Mouse (Mus musculus) adrenal gland, adult 8-10 months (tissue): Measurements from ENCODE around the gene Tfap2a. TPM values are rescaled to one million over a fixed set of nuclear protein-coding genes. Genes with fewer than 3 reads are reported as not detected.
A peak's percentile ranks its signal among the peaks of the same experiment; 100 is the strongest.

Experiments used
- DNase-seq: peaks from one replicate; pipeline ENCODE4 v3.0.0; 2022
- total RNA-seq, 4 experiments: library from RNA; stranded (reverse); gene quantifications; 2 replicates each; pipeline ENCODE4 v1.2.4; 2022

Gene Tfap2a
- total RNA-seq, 4 experiments from 2014 or later, result 0.14 to 0.41 (median 0.26) TPM

DNA sequence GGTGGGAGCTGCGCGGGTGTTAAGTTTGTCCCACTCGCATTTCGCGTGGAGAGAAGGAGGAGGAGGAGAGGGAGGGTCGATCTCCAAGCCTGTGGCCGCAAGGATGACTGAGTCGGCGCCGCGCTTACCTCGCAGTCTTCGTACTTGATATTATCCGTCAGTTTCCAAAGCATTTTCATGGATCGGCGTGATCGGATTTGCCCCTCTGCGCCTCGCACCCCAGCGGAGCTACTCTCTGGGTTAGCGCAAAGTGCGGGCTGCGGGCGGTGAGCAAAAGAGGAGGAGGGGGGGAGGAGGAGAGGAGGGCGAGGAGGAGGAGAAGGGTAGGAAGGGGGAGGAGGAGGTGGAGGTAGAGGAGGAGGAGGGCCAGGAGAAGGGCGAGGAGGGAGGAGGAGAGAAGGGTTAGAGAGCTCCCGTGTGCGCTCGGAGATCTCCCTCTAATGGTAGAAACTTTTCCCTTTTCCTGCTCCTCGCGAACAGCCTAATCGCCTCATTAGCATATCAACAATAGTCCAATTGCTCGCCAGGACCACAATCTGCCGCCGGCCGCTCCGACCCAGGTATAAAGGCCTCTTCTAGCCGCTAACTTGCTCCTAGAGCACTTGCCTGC lies 4.5 kb downstream of the Tfap2a start:
- DNase-seq, result no peak

DNA sequence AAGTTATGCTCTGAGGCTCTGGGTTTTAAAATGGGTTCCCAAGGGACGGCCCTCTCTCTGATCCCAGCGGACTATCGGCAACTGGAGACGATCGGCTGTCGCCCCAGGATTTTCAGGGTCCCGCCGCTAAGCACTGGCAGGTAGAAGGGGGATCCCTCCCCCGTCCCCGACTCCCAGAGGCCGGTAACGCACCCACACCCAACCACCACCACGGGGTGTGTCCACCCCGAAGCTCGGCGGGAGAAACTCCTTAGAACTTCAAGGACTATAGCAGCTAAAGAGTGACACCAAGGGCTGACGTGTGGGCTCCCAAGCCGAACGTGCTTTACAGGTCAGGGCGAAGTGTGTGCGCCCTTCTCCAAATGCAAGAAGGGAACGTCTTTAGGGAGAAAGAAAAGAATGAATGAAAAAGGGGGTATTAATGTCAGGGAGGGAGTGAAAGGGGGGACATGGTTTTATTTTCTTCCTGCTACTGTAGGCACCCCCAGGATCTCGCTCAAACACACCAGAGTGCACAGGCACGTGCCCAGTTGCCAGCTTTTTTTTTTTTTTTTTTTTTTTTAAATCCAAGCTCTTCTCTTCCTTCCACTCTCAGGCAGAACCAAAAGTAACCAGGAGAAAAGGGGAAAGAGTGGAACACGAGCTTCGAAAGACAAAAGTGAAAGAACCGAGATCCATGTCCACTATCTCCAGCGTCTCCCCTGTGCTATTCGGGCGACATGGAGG lies 5.2 kb downstream of the Tfap2a start:
- no peak for DNase-seq

DNA sequence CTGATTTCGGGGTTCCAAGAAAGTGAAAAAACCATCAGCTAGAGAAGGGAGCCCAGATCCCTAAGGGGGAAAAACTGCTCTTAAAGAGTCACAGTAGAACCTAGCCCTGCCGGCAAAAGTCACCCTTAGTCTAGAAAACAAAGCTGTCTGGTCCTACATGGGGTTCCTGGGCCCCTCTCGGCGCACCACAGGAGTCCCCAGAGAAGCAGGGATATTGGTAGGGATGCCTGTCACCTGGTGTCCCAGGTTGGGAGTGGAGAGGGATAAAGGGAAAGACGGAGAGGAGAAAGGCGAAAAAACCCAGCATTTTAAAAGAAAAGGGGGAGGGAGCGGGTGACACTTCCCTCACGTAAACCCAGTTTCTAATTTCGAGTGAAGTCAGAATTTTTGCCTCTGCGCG lies 6.1 kb downstream of the Tfap2a start:
- DNase-seq, result no peak

DNA sequence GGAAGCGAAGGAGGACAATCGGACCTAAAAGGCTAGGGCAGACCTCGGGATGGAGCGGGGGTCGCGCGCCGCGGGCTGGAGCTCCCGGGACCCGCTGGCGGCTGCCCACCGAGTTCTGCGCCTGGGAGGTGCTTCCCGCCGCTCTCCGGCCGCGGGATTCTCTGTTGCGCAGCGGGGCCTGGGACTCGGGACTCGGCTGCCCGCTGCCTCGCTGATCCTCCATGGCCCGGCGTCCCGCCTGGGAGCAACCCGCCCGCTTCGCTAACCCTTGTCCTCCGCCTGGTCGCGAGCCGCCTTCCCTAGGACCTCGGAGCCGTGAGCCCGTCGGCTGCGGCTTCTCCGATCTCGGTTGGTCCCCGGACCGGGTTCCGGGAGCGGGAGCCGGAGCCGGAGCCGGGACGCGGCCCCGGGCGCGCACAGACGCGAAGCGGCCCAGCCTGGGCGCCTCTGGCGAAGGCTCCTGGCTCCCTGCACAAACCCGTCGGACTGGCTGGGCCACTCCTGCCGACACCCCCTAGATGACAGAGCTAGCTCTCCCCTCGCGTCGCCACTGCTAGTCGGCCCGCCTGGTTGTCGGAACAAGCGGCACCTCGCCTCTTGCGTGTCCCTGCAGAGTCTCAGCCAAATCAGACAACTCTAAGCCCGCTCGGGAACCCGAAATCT lies 6.9 kb downstream of the Tfap2a start:
- no peak for DNase-seq

DNA sequence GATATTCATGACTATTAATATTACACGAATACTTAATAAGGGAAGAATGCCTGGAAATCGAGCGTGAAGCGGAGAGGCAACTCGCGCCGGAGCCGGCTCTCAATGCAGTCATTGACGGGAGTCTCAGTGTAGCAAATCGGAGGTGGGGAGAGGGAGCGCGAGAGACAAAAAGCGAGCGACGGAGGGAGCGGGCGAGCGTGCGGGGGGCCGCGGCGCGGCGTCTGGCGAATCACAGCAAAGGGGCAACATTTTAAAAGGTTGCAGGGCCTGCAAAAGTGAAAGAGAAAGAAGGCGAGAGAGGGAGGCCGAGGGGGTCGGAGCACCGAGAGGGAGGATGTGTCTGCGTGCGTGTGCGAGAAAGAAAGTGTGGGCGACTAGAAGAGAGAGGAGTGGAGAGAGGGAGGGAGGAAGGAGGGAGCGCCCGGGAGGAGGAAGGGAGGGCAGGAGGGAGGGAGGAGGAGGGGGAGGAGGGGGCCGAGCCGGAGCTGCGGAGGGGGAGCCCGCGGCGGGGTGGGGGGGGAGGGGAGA lies 7.5 kb downstream of the Tfap2a start:
- no peak for DNase-seq

DNA sequence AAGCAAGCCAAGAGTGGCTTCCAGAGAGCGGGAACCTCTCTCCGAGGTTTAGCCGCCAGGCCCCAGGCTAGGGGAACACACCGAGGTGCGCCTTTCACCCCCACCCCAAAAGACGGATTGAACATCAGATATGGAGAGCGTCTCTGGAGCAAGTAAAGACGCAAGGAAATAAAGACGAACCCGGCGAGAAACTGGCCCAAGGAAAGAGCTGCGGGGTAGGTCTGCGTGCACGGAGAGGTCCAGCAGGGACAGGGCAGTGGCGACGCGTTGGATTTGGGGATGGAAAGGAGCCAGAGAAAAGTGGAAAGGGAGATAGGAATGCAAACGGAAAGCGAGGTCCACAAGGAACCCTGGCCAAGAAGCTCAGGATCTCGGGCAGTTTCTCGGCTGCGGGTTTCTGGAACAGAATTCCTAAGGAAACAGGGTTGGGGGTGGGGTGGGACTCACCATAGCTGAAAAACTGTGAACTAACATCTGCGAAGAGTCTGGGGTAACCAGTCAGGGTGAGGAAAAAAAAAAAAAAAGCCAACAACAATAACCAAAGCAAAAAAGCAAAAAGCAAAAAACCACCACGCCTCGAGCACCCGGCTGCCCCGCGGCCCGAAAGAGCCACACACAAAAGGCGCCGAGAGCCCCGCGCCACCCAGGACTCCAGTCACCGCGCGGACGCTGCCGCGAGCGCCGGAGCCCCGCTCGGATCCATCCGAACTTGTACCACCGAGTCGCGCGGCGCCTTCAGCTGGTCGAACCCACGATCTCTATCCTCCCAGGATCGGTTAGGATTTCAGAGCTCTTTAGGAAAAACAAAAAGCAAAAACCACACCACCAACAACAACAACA lies 8.4 kb downstream of the Tfap2a start:
- DNase-seq, result no peak

DNA sequence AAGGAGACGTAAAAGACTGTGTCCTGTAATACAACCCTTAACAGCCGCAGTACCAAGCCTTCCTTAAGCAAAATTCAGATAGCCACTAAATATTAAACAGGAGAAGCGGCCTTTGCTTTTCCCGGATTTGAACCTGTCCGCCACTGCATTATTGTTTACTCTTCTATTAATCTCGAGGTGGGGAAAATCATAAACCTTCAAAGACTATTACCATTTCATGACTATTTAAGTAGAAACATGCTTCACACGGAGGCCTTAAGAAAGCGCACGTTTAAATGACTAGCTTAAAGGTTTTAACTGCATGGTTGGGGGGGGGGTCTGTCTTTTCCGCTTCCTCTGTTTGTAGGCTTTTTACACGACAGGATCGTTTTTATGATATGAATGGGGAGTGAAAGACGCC lies 9.1 kb downstream of the Tfap2a start:
- no peak for DNase-seq

DNA sequence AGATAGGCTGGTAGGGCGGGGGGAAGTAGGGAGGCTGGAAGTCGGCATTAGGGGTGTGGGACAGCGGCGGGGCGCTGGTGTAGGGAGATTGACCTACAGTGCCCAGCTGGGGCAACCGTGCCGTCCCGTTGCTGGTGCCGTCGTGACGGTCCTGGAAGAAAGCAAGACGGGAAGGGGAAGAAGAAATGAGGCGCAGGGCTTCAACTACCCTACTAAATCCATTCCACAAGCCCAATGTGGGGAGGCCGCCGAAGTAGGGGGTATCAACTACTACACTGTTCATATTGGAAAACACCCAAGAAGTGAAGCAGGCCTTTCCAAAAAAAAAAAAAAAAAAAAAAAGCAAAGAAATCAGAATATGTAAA lies 9.6 kb downstream of the Tfap2a start:
- DNase-seq, result no peak

DNA sequence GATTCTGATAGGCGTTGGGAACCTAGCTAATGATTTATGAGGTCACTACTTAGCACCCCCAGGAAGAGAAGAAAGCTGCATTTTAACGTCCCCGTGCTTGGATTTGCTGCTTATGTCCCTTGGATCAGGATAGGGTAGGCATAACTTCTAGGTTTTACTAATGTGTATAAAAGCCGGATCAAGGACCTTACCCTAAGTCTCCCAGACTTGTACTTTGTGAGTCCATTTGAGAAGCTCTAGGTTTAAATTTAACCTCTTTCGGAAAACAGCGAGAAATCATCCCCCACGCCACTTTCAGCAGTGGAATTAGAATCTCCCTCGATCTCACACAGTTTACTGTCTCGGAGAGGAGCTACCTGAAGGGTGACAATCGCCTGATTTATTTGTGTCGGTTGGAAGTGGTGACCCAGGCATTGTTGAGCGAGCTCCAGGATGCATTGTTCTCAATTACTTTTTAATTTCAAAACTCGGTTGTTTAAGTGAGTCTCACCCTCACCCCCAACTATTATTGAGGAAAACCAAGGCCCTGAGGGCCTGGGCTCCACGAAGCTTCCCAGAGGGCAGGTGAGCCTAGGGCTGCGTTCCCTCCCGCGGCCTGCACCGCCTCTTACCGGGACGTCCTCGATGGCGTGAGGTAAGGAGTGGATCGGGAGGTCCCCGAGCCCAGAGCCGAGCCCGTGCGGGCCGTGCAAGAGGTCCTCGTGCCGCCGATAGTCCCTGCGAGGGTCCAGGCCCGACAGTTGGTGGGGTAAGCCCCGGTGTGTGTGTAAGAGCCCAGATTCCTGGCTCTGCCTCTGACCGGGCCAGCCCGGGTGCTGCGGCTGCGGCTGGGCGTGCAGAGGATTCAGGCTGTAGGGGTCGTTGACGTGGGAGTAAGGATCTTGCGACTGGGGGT lies 10.2 kb downstream of the Tfap2a start:
- DNase-seq, result no peak

DNA sequence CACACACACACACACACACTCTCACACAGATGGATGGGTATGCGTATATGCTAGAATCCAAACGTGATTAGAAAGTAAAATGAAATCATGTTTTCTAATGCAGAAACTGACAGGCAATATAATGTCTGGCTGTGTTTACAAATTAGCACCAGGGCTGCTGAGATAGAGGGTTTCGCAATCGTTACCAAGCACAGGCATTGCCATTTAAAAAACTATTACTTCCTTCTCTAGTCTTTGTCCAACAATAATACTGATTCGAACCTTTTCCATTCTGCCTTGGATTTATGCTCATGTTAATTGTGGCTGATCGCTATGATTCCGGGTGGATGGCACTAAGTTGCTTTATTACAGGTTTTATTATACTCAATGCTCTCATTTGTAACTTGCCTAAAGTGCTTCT lies 12.3 kb downstream of the Tfap2a start:
- DNase-seq, result no peak

DNA sequence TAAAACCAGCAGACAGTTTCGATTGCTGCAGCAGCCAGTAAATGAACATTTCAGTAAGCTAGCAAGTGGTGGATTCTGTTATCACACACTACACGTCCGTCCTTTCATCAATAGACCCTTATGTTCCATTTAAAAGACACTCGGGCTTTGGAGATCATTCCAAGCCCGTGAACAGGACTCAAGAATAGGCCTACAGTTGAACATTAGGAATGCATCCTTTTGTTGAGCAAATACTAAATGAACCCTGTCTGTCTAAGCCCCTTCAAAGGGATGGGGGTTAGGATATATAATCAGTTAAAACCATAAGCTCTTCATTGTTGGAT lies 14.6 kb downstream of the Tfap2a start:
- DNase-seq, result no peak

DNA sequence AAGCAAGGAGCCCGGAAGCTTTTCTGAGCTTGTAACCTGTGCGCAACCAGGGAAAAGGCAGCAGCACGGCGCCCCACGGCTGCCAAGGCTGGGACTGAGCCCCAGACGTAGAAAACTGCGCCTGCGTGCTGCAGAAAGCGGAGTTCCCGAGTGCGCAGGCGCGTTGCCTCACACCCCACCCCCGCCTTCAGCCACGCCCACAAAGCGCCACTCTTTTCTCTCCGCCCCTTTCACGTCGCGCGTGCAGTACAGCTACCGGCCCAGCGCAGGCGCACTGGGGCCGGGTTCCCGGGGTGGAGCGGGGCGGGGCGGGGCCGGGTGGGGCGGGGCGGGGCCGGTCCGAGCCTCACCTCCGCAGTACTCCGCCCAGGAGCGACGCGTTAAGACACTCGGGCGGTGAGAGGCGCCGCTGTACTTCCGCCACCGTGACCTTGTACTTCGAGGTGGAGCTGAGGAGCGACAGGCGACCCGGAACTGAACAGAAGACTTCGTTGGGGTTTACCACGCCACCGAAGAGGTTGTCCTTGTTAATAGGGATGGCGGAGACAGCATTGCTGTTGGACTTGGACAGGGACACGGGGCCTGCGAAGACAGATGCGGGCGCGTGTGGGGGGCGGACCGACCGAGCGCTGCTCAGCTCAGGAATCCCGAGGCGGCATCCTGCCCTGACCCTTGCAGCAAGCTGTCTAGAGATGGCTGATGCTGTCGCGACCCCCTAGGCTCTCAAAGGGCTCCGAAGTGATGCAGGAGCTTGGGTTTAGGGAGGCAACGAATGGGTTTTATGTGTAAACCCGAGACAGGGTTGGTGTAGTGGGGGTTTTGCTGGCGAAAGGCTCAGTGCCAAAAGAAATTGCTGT lies 15.2 kb downstream of the Tfap2a start:
- peak; percentile 79 for DNase-seq

DNA sequence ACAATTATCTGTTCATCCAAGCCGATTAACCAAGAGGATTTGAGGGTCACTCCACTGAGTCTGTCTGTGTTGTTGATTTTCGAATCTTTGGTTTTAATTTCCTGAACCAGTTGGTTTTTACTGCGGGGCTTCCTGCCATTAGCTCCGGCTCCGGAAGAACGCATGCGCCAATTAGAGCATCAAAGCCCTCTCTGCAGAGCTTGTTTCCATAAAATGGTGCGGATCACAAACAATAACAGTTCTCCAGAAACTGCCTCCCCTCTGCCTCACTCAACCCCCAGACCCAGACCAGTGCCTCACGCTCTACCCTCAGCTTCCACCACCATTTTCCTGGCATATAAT lies 18.5 kb downstream of the Tfap2a start:
- DNase-seq, result no peak

DNA sequence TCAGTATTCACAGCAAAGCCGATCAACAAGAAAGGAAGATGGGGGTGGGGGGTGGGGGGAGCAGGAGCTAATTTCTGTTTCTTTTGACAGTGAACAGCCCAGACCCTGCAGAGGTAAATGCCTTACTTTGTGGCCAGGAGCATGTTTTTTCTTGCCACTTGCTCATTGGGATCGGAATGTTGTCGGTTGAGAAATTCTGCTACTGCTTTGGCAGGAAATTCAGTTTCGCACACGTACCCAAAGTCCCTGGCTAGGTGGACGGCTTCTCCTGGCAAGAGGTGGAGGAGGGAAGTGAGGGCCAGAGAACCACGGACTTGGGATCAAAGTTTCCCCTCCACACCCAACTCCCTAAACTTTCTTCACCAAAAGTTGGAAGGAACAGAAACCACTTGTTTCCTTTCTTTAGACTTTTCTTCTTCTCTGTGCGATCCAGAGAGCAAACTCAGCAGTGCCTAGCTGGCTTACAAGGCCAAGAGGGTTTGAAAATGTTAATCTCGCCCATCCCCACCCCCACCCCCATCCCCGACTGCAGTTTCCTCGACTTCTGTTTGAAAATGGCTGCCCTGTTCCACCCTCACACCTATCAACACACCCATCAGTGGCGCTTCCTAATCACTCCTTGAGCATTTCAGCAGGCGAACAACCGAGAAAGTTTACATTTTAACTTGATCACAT lies 19.0 kb downstream of the Tfap2a start:
- no peak for DNase-seq

DNA sequence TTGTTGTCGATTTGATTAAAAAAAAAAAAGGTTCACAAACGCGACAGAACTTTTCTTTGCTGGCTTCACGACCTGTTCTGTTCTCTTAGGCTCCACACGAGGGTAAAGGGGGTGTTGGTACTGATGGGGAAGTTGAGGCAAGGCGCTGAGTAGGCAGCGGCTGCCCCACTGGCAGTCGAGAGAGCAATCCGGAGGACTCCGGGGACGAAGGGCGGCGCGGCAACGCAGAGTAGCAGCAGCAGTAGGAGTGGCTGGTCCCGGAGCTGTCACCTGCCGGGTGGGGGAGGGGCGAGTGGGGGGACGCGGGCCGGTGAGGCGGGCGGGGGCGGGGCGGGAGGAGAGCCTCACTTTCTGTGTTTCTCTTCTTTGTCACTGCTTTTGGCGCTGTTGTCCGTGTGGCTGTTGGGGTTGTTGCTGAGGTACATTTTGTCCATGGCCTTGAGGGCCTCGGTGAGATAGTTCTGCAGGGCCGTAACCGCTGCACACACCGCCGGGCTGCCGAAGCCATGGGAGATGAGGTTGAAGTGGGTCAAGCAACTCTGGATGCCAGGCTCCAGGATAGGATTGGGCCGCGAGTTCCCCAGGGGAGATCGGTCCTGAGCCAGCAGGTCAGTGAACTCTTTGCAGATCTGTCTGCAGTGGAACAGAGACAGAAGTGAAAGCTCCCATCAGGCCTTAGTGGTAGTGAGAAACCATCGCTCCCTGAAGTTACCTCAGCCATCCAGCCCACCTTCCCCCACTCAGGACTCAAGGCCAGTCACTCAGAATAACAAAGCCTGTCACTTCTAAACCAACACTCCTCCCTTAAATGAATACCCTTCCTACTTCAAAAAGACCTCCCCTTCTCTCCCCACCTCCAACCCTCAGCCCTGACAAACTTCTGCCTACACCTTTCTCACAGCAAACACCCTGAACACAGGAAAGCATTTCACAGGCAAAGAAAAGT lies 21.1 kb downstream of the Tfap2a start:
- no peak for DNase-seq

DNA sequence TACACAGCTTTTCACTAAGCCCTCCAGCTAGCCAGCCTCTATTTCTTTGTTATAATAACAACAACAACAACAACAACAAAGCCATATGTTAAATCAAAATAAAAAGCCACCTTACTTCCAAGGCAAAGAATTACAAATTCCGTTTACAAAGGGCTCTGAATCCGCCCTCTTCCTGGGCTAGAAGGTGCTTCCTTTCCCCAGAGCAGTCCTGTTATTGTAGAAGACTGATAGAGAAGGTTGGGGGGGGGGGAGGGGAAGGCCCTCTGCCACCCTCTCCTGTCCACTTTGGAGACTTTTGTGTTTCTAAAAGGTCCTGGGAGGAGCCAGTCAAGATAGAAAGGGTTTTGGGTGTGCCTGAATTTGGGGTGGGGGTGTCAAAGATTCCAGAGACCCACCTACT lies 23.6 kb downstream of the Tfap2a start:
- DNase-seq, result no peak

DNA sequence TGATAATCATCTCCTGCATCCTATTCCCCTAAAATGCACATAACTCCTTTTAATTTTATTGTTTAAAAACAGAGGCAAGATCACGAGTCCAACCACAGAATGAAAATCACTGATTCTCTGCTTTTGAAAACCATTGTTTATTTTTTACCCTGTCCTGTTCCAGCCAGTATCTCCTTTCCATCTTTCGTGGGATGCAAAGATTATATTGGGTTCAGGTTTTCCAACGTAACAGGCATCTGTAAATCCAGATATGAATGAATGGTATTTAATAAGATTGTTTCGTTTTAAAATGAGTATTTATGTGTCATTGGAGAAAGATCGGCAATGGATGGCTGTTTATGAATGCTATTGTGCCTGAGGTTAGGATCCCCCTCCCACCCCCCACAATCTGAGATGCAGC lies 24.5 kb downstream of the Tfap2a start:
- no peak for DNase-seq

DNA sequence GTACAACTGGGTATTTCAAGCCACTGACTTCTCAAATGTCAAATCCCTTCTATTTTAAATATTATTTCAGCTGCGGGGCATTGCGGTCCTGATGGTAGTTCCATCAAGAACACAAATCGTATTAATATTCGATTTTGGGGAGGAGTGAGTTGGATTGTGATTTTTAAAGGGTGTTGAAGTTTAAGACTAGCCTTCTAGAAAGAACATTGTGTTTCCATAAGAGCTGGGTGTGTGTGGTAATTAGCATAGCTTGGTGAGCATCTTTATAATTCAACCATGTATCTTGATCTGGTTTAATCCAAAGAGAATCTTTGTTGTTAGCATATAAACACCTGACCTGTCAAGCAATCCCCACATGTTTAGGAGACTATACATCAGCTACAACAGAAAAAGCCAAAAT lies 24.9 kb downstream of the Tfap2a start:
- no peak for DNase-seq

DNA sequence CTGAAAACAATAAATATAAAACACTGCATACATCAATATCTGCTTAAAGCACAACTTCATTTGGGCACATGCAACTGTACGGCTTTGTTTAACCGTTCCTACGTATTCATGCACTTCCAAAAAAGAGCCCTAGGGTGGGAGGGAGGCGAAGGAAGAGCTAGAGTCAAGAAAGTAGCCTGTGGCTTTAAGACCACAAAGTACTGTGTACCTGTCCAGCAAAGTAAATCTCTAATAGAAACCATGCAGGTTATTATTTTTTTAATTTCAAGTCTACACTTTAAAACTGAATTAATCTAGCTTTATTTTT lies 25.7 kb downstream of the Tfap2a start:
- DNase-seq, result no peak
